Mouse (Mus musculus) limb, embryonic 11.5 days (tissue): ENCODE results near the gene Atxn1. TPM values are rescaled to one million over a fixed set of nuclear protein-coding genes. Genes with fewer than 3 reads are reported as not detected.

Experiments
- ATAC-seq: fragments of 200-750 bp; cut with Nextera tagmentation; 2 replicates; pipeline ENCODE4 v1.8.0; 2017; ENCODE audit warnings: low read depth; ENCODE audit not compliant: insufficient number of reproducible peaks, low FRiP score, low TSS enrichment
- DNase-seq: peaks from one replicate; pipeline ENCODE4 v3.0.0-alpha.2; 2015; ENCODE audit warnings: low spot score
- H3K27ac ChIP-seq: fragments of 300-500 bp; sonication (generic); replicated peaks from 2 replicates; pipeline ENCODE4 v1.5.1; 2014; ENCODE audit warnings: low read depth, mild to moderate bottlenecking, low read length
- H3K27me3 ChIP-seq: fragments of 300-500 bp; sonication (generic); 2 replicates; pipeline ENCODE4 v1.6.1; 2014; ENCODE audit warnings: mild to moderate bottlenecking, low read length, mixed read lengths; ENCODE audit not compliant: control insufficient read depth, insufficient read depth
- H3K36me3 ChIP-seq: fragments of 300-500 bp; sonication (generic); 2 replicates; pipeline ENCODE4 v1.6.1; 2014; ENCODE audit warnings: mild to moderate bottlenecking, low read length, moderate library complexity, mixed read lengths; ENCODE audit not compliant: control insufficient read depth, insufficient read depth
- H3K4me1 ChIP-seq: fragments of 300-500 bp; sonication (generic); 2 replicates; pipeline ENCODE4 v1.6.1; 2014; ENCODE audit warnings: low read length, mixed read lengths; ENCODE audit not compliant: control insufficient read depth, insufficient read depth
- H3K4me2 ChIP-seq: fragments of 300-500 bp; sonication (generic); 2 replicates; pipeline ENCODE4 v1.6.1; 2014; ENCODE audit warnings: low read depth, mild to moderate bottlenecking, moderate library complexity; ENCODE audit not compliant: severe bottlenecking
- H3K4me3 ChIP-seq: fragments of 300-500 bp; sonication (generic); 2 replicates; pipeline ENCODE4 v1.5.1; 2014; ENCODE audit warnings: low read depth, low read length
- H3K9ac ChIP-seq: fragments of 300-500 bp; sonication (generic); 2 replicates; pipeline ENCODE4 v1.6.1; 2014; ENCODE audit warnings: mild to moderate bottlenecking, low read length
- H3K9me3 ChIP-seq: fragments of 300-500 bp; sonication (generic); 2 replicates; pipeline ENCODE4 v1.6.1; 2016; ENCODE audit warnings: low read length; ENCODE audit not compliant: control insufficient read depth
- WGBS: fragments of 180-500 bp; shearing (Covaris S2); extraction: QIAGEN DNeasy Blood & Tissue Kit; methylation state at CpG from one replicate; pipeline ENCODE4 v1.1.7; 2014; 5-methylcytosine and 5-hydroxymethylcytosine counted together
- polyA plus RNA-seq: library from polyadenylated mRNA; unstranded; fragments of >200 nt; fragmentation: Nextera tagmentation; extraction: Ambion mirVana; gene quantifications from 2 replicates; pipeline ENCODE4 v1.2.1, GENCODE M21; 2014

The Atxn1 gene
- polyA plus RNA-seq, 1 experiment from 2014 or later, result 1.5 TPM

GRCm38 (mm10) chr13:45992953-45993352 is 28.1 kb upstream of the Atxn1 start:
- H3K9me3 ChIP-seq, result no peaks in the 10 kb centered on the region
- DNase-seq (no peak), ATAC-seq (no peak)
- H3K4me3 ChIP-seq, result no peak overlapping the region
- H3K36me3 ChIP-seq, result no peaks in the 10 kb centered on the region
- no peaks in the 10 kb centered on the region for H3K4me1 ChIP-seq
- 83% methylated on average over 9 of the region's 9 CpGs for WGBS
- H3K4me2 ChIP-seq, result no peak overlapping the region
- H3K9ac ChIP-seq, result no peak overlapping the region
- no peaks in the 10 kb centered on the region for H3K27me3 ChIP-seq
- H3K27ac ChIP-seq, result no peak overlapping the region

GRCm38 (mm10) chr13:45990486-45990885 is 25.7 kb upstream of the Atxn1 start:
- 77% methylated on average over 5 of the region's 5 CpGs for WGBS
- Histone ChIP-seq H3K9me3 (no peaks in the 10 kb centered on the region), H3K9ac (no peak overlapping the region), H3K4me2 (no peak overlapping the region), H3K36me3 (no peaks in the 10 kb centered on the region), H3K4me3 (no peak overlapping the region), H3K27ac (no peak overlapping the region), H3K4me1 (no peaks in the 10 kb centered on the region), H3K27me3 (no peaks in the 10 kb centered on the region)
- no peak for DNase-seq
- no peak for ATAC-seq

GRCm38 (mm10) chr13:45979246-45979645 is 14.4 kb upstream of the Atxn1 start:
- H3K4me2 ChIP-seq, result no peak overlapping the region
- 52% methylated on average over 5 of the region's 5 CpGs for WGBS
- no peak for ATAC-seq

GRCm38 (mm10) chr13:45976894-45977293 is 12.1 kb upstream of the Atxn1 start:
- H3K4me1 ChIP-seq, result no peaks in the 10 kb centered on the region
- 45% methylated on average over 1 of the region's 1 CpGs for WGBS

More at GRCm38 (mm10) chr13:45979246-45979645, 14.4 kb upstream of the Atxn1 start:
- Histone ChIP-seq H3K9me3 (no peaks in the 10 kb centered on the region), H3K4me1 (no peaks in the 10 kb centered on the region), H3K9ac (no peak overlapping the region), H3K27ac (no peak overlapping the region), H3K4me3 (no peak overlapping the region), H3K27me3 (no peaks in the 10 kb centered on the region), H3K36me3 (no peaks in the 10 kb centered on the region)
- DNase-seq, result no peak

GRCm38 (mm10) chr13:45974651-45975050 is 9.8 kb upstream of the Atxn1 start:
- ATAC-seq, result no peak
- Histone ChIP-seq H3K4me1 (no peaks in the 10 kb centered on the region), H3K4me3 (no peak overlapping the region), H3K27ac (no peak overlapping the region), H3K9me3 (no peaks in the 10 kb centered on the region), H3K27me3 (no peaks in the 10 kb centered on the region), H3K36me3 (no peaks in the 10 kb centered on the region), H3K4me2 (no peak overlapping the region), H3K9ac (no peak overlapping the region)
- 49% methylated on average over 3 of the region's 3 CpGs for WGBS
- no peak for DNase-seq

More at GRCm38 (mm10) chr13:45976894-45977293, 12.1 kb upstream of the Atxn1 start:
- Histone ChIP-seq H3K27me3 (no peaks in the 10 kb centered on the region), H3K4me3 (no peak overlapping the region), H3K9me3 (no peaks in the 10 kb centered on the region), H3K27ac (no peak overlapping the region), H3K4me2 (no peak overlapping the region), H3K9ac (no peak overlapping the region), H3K36me3 (no peaks in the 10 kb centered on the region)
- DNase-seq, result peak; percentile 73
- ATAC-seq, result no peak

- Histone ChIP-seq H3K36me3 (no peaks in the 10 kb centered on the region), H3K27ac (no peak overlapping the region), H3K4me1 (no peaks in the 10 kb centered on the region), H3K27me3 (no peaks in the 10 kb centered on the region), H3K4me3 (no peak overlapping the region), H3K9ac (no peak overlapping the region), H3K4me2 (no peak overlapping the region), H3K9me3 (no peaks in the 10 kb centered on the region)
- DNase-seq (no peak), ATAC-seq (no peak)
- 33% methylated on average over 7 of the region's 7 CpGs for WGBS
Measured at GRCm38 (mm10) chr13:45973972-45974490, 9.2 kb upstream of the Atxn1 start.

- no peak overlapping the region for H3K4me2 ChIP-seq
- no peaks in the 10 kb centered on the region for H3K4me1 ChIP-seq
- DNase-seq, result no peak
- 77% methylated on average over 12 of the region's 12 CpGs for WGBS
- H3K9ac ChIP-seq, result no peak overlapping the region
- no peaks in the 10 kb centered on the region for H3K27me3 ChIP-seq
- ATAC-seq, result no peak
- H3K4me3 ChIP-seq, result no peak overlapping the region
- H3K27ac ChIP-seq, result no peak overlapping the region
- H3K36me3 ChIP-seq, result no peaks in the 10 kb centered on the region
- no peaks in the 10 kb centered on the region for H3K9me3 ChIP-seq
Measured at GRCm38 (mm10) chr13:45970920-45971536, 6.2 kb upstream of the Atxn1 start.

GRCm38 (mm10) chr13:45968206-45968605 is 3.4 kb upstream of the Atxn1 start:
- Histone ChIP-seq H3K4me1 (peaks cover 6% of the 10 kb centered on the region; the same call in 1 of the 2 replicates), H3K36me3 (no peaks in the 10 kb centered on the region), H3K4me3 (no peak overlapping the region), H3K27me3 (no peaks in the 10 kb centered on the region), H3K4me2 (no peak overlapping the region), H3K9ac (no peak overlapping the region), H3K27ac (no peak overlapping the region), H3K9me3 (no peaks in the 10 kb centered on the region)
- 68% methylated on average over 4 of the region's 4 CpGs for WGBS
- ATAC-seq, result no peak
- no peak for DNase-seq

- no peak for DNase-seq
- no peaks in the 10 kb centered on the region for H3K9me3 ChIP-seq
- peaks cover 6% of the 10 kb centered on the region; the same call in 1 of the 2 replicates for H3K4me1 ChIP-seq
- no peak overlapping the region for H3K9ac ChIP-seq
- no peaks in the 10 kb centered on the region for H3K36me3 ChIP-seq
- H3K27me3 ChIP-seq, result no peaks in the 10 kb centered on the region
- no peak for ATAC-seq
- 73% methylated on average over 3 of the region's 3 CpGs for WGBS
- no peak overlapping the region for H3K4me2 ChIP-seq
- H3K27ac ChIP-seq, result no peak overlapping the region
- no peak overlapping the region for H3K4me3 ChIP-seq
Measured at GRCm38 (mm10) chr13:45967371-45967770, 2.6 kb upstream of the Atxn1 start.
